8 mouse cellular contexts compared by ENCODE assay signal in genomic region chr1:87608416-87609046, GRCm38 (mm10). TPM values are rescaled to one million over a fixed set of nuclear protein-coding genes. Genes with fewer than 3 reads are reported as not detected.
DNase-seq lines count a peak whose midpoint lies in the region; ATAC-seq and TF ChIP-seq lines count a peak whose summit lies in the region.

No protein-coding gene starts in this region.

- no peak overlapping the region for H3K27ac ChIP-seq in heart, postnatal 0 days (ENCODE audit: low read depth)
- H3K27ac ChIP-seq in ES-Bruce4 (ENCODE audit: insufficient read depth, low read length): no peak overlapping the region
- H3K27ac ChIP-seq in liver, embryonic 11.5 days (ENCODE audit: low read depth, low read length): no peak overlapping the region

- intact Hi-C loops in heart, postnatal 25 days (cut with DNase I): loop anchor here (5.0 kb wide), 2 partner anchors 141 to 156 kb away; no protein-coding TSS in a partner anchor
- intact Hi-C loops in gastrocnemius, postnatal 36 days (cut with DNase I): loop anchor here (5.0 kb wide), 2 partner anchors 71 to 151 kb away; no protein-coding TSS in a partner anchor

- no peak for ATAC-seq in heart, postnatal 0 days (ENCODE audit: insufficient read depth, low read depth)
- ATAC-seq in liver, embryonic 11.5 days (replicated peaks; ENCODE audit: low FRiP score): peak; percentile 61; the same call in 1 of the 2 replicates
- peak; percentile 62; the same call in 1 of the 2 replicates for ATAC-seq in neutrophil, adult 5-6 weeks (ENCODE audit: extremely low read depth, insufficient number of reproducible peaks, low FRiP score, poor library complexity, severe bottlenecking)

- H3K9me3 ChIP-seq in heart, postnatal 0 days (replicated peaks; ENCODE audit: control insufficient read depth, low read length): no peaks in the 10 kb centered on the region
- no peaks in the 10 kb centered on the region for H3K9me3 ChIP-seq in ES-Bruce4 (replicated peaks; ENCODE audit: control insufficient read depth, insufficient read depth, low read length, poor library complexity, severe bottlenecking)
- H3K9me3 ChIP-seq in liver, embryonic 11.5 days (ENCODE audit: control insufficient read depth, low read length): no peaks in the 10 kb centered on the region

- 36% methylated on average over 7 of the region's 7 CpGs for WGBS in heart, postnatal 0 days
- 24% methylated on average over 7 of the region's 7 CpGs for WGBS in liver, embryonic 11.5 days

- H3K4me2 ChIP-seq in heart, postnatal 0 days (ENCODE audit: low read depth, low read length): no peak overlapping the region
- H3K4me2 ChIP-seq in liver, embryonic 11.5 days: no peak overlapping the region

- no peak overlapping the region for H3K4me3 ChIP-seq in heart, postnatal 0 days (ENCODE audit: low read depth, low read length)
- H3K4me3 ChIP-seq in ES-Bruce4 (ENCODE audit: low read depth, low read length): no peak overlapping the region
- H3K4me3 ChIP-seq in liver, embryonic 11.5 days (ENCODE audit: low read depth, low read length): no peak overlapping the region

- no peak overlapping the region for H3K9ac ChIP-seq in heart, postnatal 0 days (replicated peaks; ENCODE audit: low read depth, low read length)
- H3K9ac ChIP-seq in ES-Bruce4 (ENCODE audit: low read depth, poor library complexity, severe bottlenecking): no peak overlapping the region
- H3K9ac ChIP-seq in liver, embryonic 11.5 days (ENCODE audit: low read depth, low read length): no peak overlapping the region

- no peaks in the 10 kb centered on the region for H3K4me1 ChIP-seq in heart, postnatal 0 days (ENCODE audit: control insufficient read depth, insufficient read depth)
- H3K4me1 ChIP-seq in ES-Bruce4 (ENCODE audit: control insufficient read depth, insufficient read depth, low read length): no peaks in the 10 kb centered on the region
- no peaks in the 10 kb centered on the region for H3K4me1 ChIP-seq in liver, embryonic 11.5 days (replicated peaks; ENCODE audit: control insufficient read depth, insufficient read depth, low read length)

- no peaks in the 10 kb centered on the region for H3K36me3 ChIP-seq in heart, postnatal 0 days (replicated peaks; ENCODE audit: control insufficient read depth, insufficient read depth, low read length)
- H3K36me3 ChIP-seq in ES-Bruce4 (ENCODE audit: control insufficient read depth, insufficient read depth, low read length, poor library complexity, severe bottlenecking): no peaks in the 10 kb centered on the region
- no peaks in the 10 kb centered on the region for H3K36me3 ChIP-seq in liver, embryonic 11.5 days (ENCODE audit: control insufficient read depth, insufficient read depth, low read length)

- TF ChIP-seq CTCF in heart, postnatal 0 days (IDR thresholded peaks at IDR 0.05; ENCODE audit: low read depth): peak; percentile 60
- TF ChIP-seq CTCF in ES-Bruce4 (IDR thresholded peaks at IDR 0.05; ENCODE audit: low read depth, low read length): peak; percentile 93

- TF ChIP-seq EP300 in heart, postnatal 0 days (IDR thresholded peaks at IDR 0.05; ENCODE audit: low read depth): no peak
- no peak for TF ChIP-seq EP300 in ES-Bruce4 (IDR thresholded peaks at IDR 0.05; ENCODE audit: insufficient read depth, low read depth, low read length)

- DNase-seq in heart, postnatal 0 days (ENCODE audit: low spot score): no peak
- no peak for DNase-seq in heart, postnatal 25 days (ENCODE audit: low spot score)
- DNase-seq in cerebellum, adult 8-10 months: peak; percentile 63
- peak; percentile 57 to 63 for DNase-seq in gastrocnemius, postnatal 36 days
- DNase-seq in liver, embryonic 11.5 days (ENCODE audit: low spot score): peak; percentile 72
- DNase-seq in thymus, postnatal 4 days: peak; percentile 94

- TF ChIP-seq POLR2A in ES-Bruce4 (IDR thresholded peaks at IDR 0.05; ENCODE audit: insufficient read depth, low read length): no peak

- H3K27me3 ChIP-seq in heart, postnatal 0 days (ENCODE audit: control insufficient read depth, insufficient read depth, low read length): no peaks in the 10 kb centered on the region
- H3K27me3 ChIP-seq in ES-Bruce4 (ENCODE audit: control insufficient read depth, insufficient read depth, low read length, poor library complexity, severe bottlenecking): no peaks in the 10 kb centered on the region
- H3K27me3 ChIP-seq in liver, embryonic 11.5 days (replicated peaks; ENCODE audit: control insufficient read depth, insufficient read depth, low read length): no peaks in the 10 kb centered on the region

RNA-seq across cellular contexts. Expression of gene Inpp5d, which starts 11.6 kb away (rescaled TPM):
- total RNA-seq in heart, postnatal 0 days (2014; rRNA removed; ENCODE audit: low replicate concordance): 9.9 and 66.4 TPM in 2 replicates
- 3.2 and 5.0 TPM in 2 replicates for polyA plus RNA-seq in heart, postnatal 0 days (2015; fragmentation: Nextera tagmentation; extraction: Ambion mirVana)
- total RNA-seq in heart, postnatal 25 days (2021): 10 to 100 TPM; 10.4 to 12.5 TPM
- polyA plus RNA-seq in ES-Bruce4 (2011; ENCODE audit: insufficient read depth, insufficient read length, low read depth, missing spikeins): 15.7 and 16.8 TPM in 2 replicates
- total RNA-seq in gastrocnemius, postnatal 36 days (2021): 1 to 10 TPM; 3.8 to 5.3 TPM
- 30.8 and 31.0 TPM in 2 replicates for polyA plus RNA-seq in liver, embryonic 11.5 days (2014; fragmentation: Nextera tagmentation; extraction: Ambion mirVana)
- total RNA-seq in neutrophil, adult 5-6 weeks (2017): 183 and 196 TPM in 2 replicates

RNA-seq across cellular contexts. Expression of gene Ngef, which starts 34.9 kb away (rescaled TPM):
- total RNA-seq in heart, postnatal 0 days (2014; rRNA removed; ENCODE audit: low replicate concordance): not detected in 2 replicates
- polyA plus RNA-seq in heart, postnatal 0 days (2015; fragmentation: Nextera tagmentation; extraction: Ambion mirVana): 0.05 and 0.26 TPM in 2 replicates
- under 1 TPM; 0.36 to 0.49 TPM for total RNA-seq in heart, postnatal 25 days (2021)
- polyA plus RNA-seq in ES-Bruce4 (2011; ENCODE audit: insufficient read depth, insufficient read length, low read depth, missing spikeins): 0.72 and 1.1 TPM in 2 replicates
- total RNA-seq in gastrocnemius, postnatal 36 days (2021): under 1 TPM; 0.26 to 0.32 TPM
- 2.1 and 2.4 TPM in 2 replicates for polyA plus RNA-seq in liver, embryonic 11.5 days (2014; fragmentation: Nextera tagmentation; extraction: Ambion mirVana)
- total RNA-seq in neutrophil, adult 5-6 weeks (2017): not detected in 2 replicates

Comparison
In these comparisons a context has a peak if more than half of its experiments do, and no peak if none do; other contexts are left out.
1. DNase-seq: peak in cerebellum, adult 8-10 months (single experiment), gastrocnemius, postnatal 36 days (2 of 2), liver, embryonic 11.5 days (single experiment) and thymus, postnatal 4 days (single experiment); none in heart, postnatal 0 days (single experiment) and heart, postnatal 25 days (single experiment).